ENCODE assay signal across 19 mouse cellular contexts in the genomic region with DNA sequence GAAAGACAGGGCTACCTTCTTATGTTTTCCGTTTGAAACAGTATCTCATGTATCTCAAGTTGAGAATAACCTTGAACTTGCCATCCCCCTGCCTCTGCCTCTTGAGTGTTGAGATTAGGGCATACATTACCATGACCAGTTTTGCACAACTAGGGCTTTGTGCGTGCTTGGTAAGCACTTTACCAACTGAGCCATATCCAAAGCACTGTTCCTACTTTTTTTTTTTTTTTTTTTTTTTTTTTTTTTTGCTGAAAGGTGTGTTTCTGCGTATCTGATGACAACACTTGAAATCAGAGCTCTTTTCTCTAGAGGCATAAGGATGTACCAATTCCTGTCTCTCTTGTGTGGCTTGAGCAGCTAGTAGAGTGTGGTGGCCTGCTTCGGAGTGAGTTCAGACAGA.
DNase-seq lines count a peak whose midpoint lies in the region; ATAC-seq and TF ChIP-seq lines count a peak whose summit lies in the region.
"Had no signal": no experiment of that assay in that cellular context is flagged by ENCODE, and none has a peak within 500 bp of the region (broad histone marks: within the 10 kb centered on the region; RNA-seq: fewer than 3 reads in every experiment).

No protein-coding gene starts in this region.

- WGBS in cerebellum, adult 2 months, result 98% methylated on average over 4 of the region's 4 CpGs
- WGBS in heart, embryonic 11.5 days (ENCODE audit: insufficient replicate concordance), result 80% methylated on average over 4 of the region's 4 CpGs
- WGBS in limb, embryonic 13.5 days, result 96% methylated on average over 4 of the region's 4 CpGs
- 86% methylated on average over 4 of the region's 4 CpGs for WGBS in limb, embryonic 10.5 days

- H3K27ac ChIP-seq in cerebellum, adult 2 months (ENCODE audit: insufficient read depth, low read length), result peak overlapping the region; percentile 49; the same call in 1 of the 2 replicates
- peak overlapping the region; percentile 70; the same call in 1 of the 2 replicates for H3K27ac ChIP-seq in heart, embryonic 11.5 days (ENCODE audit: low read depth, low read length)
- 0 out of 2 replicates have a peak overlapping the region, but pooled peaks have one; percentile 33 for H3K27ac ChIP-seq in limb, embryonic 13.5 days
- no peak overlapping the region for H3K27ac ChIP-seq in limb, embryonic 10.5 days
- H3K27ac ChIP-seq: embryonic facial prominence, embryonic 12.5 days; embryonic facial prominence, embryonic 15.5 days; hindbrain, embryonic 10.5 days; hindbrain, embryonic 13.5 days; intestine, embryonic 15.5 days had no signal

- no peak for DNase-seq in cerebellum, adult 2 months
- no peak for DNase-seq in cerebellum, adult 9-10 months
- no peak for DNase-seq in heart, adult 18-20 months
- no peak for DNase-seq in limb, embryonic 10.5 days (ENCODE audit: low spot score)
- no peak for DNase-seq in urinary bladder, adult 2 months (ENCODE audit: low spot score)
- DNase-seq: adrenal gland, adult 8-10 months; adrenal gland, postnatal 25 days; forebrain, postnatal 0 days; gastrocnemius, postnatal 10 days; gastrocnemius, postnatal 36 days; kidney, adult 11 months had no signal

- H3K9ac ChIP-seq in heart, embryonic 11.5 days (ENCODE audit: low read depth, low read length), result no peak overlapping the region
- no peak overlapping the region for H3K9ac ChIP-seq in limb, embryonic 13.5 days
- H3K9ac ChIP-seq: embryonic facial prominence, embryonic 12.5 days; embryonic facial prominence, embryonic 15.5 days; forebrain, postnatal 0 days; hindbrain, embryonic 13.5 days; intestine, embryonic 15.5 days had no signal

- peaks cover 30% of the 10 kb centered on the region; the same call in 1 of the 2 replicates for H3K4me1 ChIP-seq in cerebellum, adult 2 months (ENCODE audit: control insufficient read depth, insufficient read depth, low read length)
- H3K4me1 ChIP-seq in heart, embryonic 11.5 days (ENCODE audit: control insufficient read depth, insufficient read depth, low read length), result peaks cover 12% of the 10 kb centered on the region
- peaks cover 26% of the 10 kb centered on the region for H3K4me1 ChIP-seq in limb, embryonic 13.5 days
- peaks cover 15% of the 10 kb centered on the region for H3K4me1 ChIP-seq in limb, embryonic 10.5 days
- H3K4me1 ChIP-seq: intestine, embryonic 15.5 days had no signal

- H3K27me3 ChIP-seq in cerebellum, adult 2 months (ENCODE audit: control insufficient read depth, insufficient read depth, low read length), result no peaks in the 10 kb centered on the region
- H3K27me3 ChIP-seq in heart, embryonic 11.5 days (ENCODE audit: control insufficient read depth, insufficient read depth, low read length), result no peaks in the 10 kb centered on the region
- no peaks in the 10 kb centered on the region for H3K27me3 ChIP-seq in limb, embryonic 13.5 days
- H3K27me3 ChIP-seq in limb, embryonic 10.5 days (ENCODE audit: low read depth, poor library complexity, severe bottlenecking), result no peaks in the 10 kb centered on the region
- H3K27me3 ChIP-seq: embryonic facial prominence, embryonic 12.5 days; embryonic facial prominence, embryonic 15.5 days; hindbrain, embryonic 13.5 days; intestine, embryonic 15.5 days had no signal

- no peak overlapping the region for H3K4me3 ChIP-seq in cerebellum, adult 2 months (replicated peaks; ENCODE audit: insufficient read depth, low read depth, low read length)
- H3K4me3 ChIP-seq in heart, embryonic 11.5 days (ENCODE audit: low read depth, low read length), result no peak overlapping the region
- no peak overlapping the region for H3K4me3 ChIP-seq in limb, embryonic 13.5 days
- no peak overlapping the region for H3K4me3 ChIP-seq in limb, embryonic 10.5 days
- H3K4me3 ChIP-seq: embryonic facial prominence, embryonic 12.5 days; embryonic facial prominence, embryonic 15.5 days; hindbrain, embryonic 10.5 days; hindbrain, embryonic 13.5 days; intestine, embryonic 15.5 days had no signal

- no peak for TF ChIP-seq POLR2A in cerebellum, adult 2 months (IDR thresholded peaks at IDR 0.05; ENCODE audit: borderline replicate concordance, insufficient read depth, low read length)

- no peaks in the 10 kb centered on the region for H3K36me3 ChIP-seq in heart, embryonic 11.5 days (ENCODE audit: control insufficient read depth, insufficient read depth, low read length)
- peaks cover 34% of the 10 kb centered on the region for H3K36me3 ChIP-seq in limb, embryonic 13.5 days
- H3K36me3 ChIP-seq in limb, embryonic 10.5 days, result peaks cover 21% of the 10 kb centered on the region
- H3K36me3 ChIP-seq: intestine, embryonic 15.5 days had no signal

- no peak for ATAC-seq in heart, embryonic 11.5 days (replicated peaks; ENCODE audit: insufficient number of reproducible peaks, low FRiP score, low TSS enrichment)
- no peak for ATAC-seq in limb, embryonic 13.5 days (ENCODE audit: low FRiP score, low read depth)
- ATAC-seq: activated CD4-positive, CD25-positive, alpha-beta regulatory T cell, adult 4 months had no signal

- no peak for TF ChIP-seq CTCF in cerebellum, adult 2 months (IDR thresholded peaks at IDR 0.05; ENCODE audit: borderline replicate concordance, insufficient read depth, low read depth, low read length)

- H3K9me3 ChIP-seq in heart, embryonic 11.5 days (replicated peaks; ENCODE audit: control insufficient read depth, low read length), result no peaks in the 10 kb centered on the region
- no peaks in the 10 kb centered on the region for H3K9me3 ChIP-seq in limb, embryonic 13.5 days
- H3K9me3 ChIP-seq in limb, embryonic 10.5 days (replicated peaks), result no peaks in the 10 kb centered on the region
- H3K9me3 ChIP-seq: embryonic facial prominence, embryonic 12.5 days; embryonic facial prominence, embryonic 15.5 days; hindbrain, embryonic 10.5 days; hindbrain, embryonic 13.5 days; intestine, embryonic 15.5 days had no signal

- no peak overlapping the region for H3K4me2 ChIP-seq in heart, embryonic 11.5 days
- H3K4me2 ChIP-seq in limb, embryonic 13.5 days (replicated peaks), result no peak overlapping the region
- H3K4me2 ChIP-seq: embryonic facial prominence, embryonic 12.5 days; embryonic facial prominence, embryonic 15.5 days; hindbrain, embryonic 13.5 days; intestine, embryonic 15.5 days had no signal
